Mouse (Mus musculus): ENCODE results near the gene Trim15. TPM values are rescaled to one million over a fixed set of nuclear protein-coding genes. Genes with fewer than 3 reads are reported as not detected.
"Not testable (repeated sequence)": the region's sequence is repeated elsewhere in the genome, so short reads cannot be mapped to it uniquely, and the experiment has no call there.

Gene Trim15
- polyA plus RNA-seq, 1 experiment: not detected

DNA sequence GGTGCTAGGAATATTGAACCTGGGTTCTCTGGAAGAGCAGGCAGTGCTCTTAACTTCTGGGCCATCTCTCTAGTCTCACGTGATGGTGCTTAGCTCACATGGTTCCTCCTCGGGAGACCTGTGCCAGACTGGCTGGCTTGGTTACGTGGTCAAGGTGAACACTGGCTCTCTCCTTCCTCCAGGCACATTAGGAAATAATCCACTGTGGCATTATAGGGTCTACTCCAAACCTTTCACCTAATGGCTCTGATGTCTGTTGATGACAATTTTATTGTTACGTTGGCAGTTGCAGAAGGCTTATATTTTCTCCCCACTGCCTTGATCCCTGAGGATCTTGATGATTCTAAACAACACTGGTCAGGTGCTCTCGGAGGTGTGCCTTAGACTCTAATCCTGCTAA is 18.1 kb downstream of the Trim15 start:
- H3K4me1 ChIP-seq (ENCODE audit: control insufficient read depth, insufficient read depth, insufficient read length, low read length): peaks cover 10% of the 10 kb centered on the region; the same call in 1 of the 2 replicates
- no peak overlapping the region for H3K27ac ChIP-seq (replicated peaks; ENCODE audit: low read depth, low read length)
- no peak overlapping the region for H3K4me3 ChIP-seq (ENCODE audit: insufficient read depth, low read depth, low read length)

DNA sequence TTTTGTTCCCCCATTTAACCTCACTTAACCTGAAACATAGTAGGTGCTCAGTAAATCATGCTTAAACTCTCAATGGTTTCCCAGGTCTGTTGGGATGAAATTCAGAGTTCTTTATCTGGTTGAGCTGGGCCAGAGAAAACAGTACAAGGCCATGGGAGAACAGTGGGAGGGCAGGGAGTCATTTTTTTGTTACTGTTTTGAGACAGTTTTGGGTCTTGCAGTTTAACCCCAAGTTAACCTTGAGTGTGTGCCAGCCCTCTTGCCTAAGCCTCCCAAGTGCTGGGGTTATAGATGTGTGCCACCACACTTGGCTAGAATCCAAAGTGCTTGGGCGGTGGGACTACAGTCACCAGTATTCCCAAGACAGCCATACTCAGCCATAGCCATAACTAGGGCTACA is 22.3 kb downstream of the Trim15 start:
- no peak overlapping the region for H3K27ac ChIP-seq (replicated peaks; ENCODE audit: low read depth, low read length)
- H3K4me1 ChIP-seq (ENCODE audit: control insufficient read depth, insufficient read depth, insufficient read length, low read length): peaks cover 13% of the 10 kb centered on the region; the same call in 1 of the 2 replicates
- no peak overlapping the region for H3K4me3 ChIP-seq (ENCODE audit: insufficient read depth, low read depth, low read length)

DNA sequence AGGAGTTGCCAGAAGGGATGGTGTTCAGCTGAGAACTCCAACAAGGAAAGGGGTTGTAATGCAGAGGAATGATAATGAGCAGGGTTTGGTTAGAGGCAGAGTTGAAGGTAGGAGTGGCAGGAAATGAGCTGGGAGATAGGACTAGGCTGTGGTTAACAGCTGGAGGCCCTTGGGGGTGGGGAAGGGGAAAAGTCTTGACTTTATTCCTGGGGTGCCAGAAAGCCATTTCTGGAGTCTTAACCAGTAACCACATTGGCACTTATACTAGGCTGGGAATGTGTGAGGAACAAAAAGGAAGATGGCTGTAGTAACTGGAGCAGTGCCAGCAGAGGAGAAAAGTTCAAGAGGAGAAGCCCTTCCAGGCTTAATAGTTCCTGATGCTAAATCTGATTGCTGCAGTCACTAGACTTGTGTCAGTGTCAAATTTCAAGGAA is 22.7 kb downstream of the Trim15 start:
- Histone ChIP-seq H3K4me1 (ENCODE audit: control insufficient read depth, insufficient read depth, insufficient read length, low read length) (peaks cover 13% of the 10 kb centered on the region; the same call in 1 of the 2 replicates), H3K4me3 (ENCODE audit: insufficient read depth, low read depth, low read length) (no peak overlapping the region), H3K27ac (replicated peaks; ENCODE audit: low read depth, low read length) (peak overlapping the region; percentile 33; the same call in 1 of the 2 replicates)

- H3K4me1 ChIP-seq (ENCODE audit: control insufficient read depth, insufficient read depth, insufficient read length, low read length): peaks cover 11% of the 10 kb centered on the region; the same call in 1 of the 2 replicates
- no peak overlapping the region for H3K27ac ChIP-seq (replicated peaks; ENCODE audit: low read depth, low read length)
- no peak overlapping the region for H3K4me3 ChIP-seq (ENCODE audit: insufficient read depth, low read depth, low read length)
These were observed 23.3 kb downstream of the Trim15 start for GRCm38 (mm10) chr17:36843696-36844095.

DNA sequence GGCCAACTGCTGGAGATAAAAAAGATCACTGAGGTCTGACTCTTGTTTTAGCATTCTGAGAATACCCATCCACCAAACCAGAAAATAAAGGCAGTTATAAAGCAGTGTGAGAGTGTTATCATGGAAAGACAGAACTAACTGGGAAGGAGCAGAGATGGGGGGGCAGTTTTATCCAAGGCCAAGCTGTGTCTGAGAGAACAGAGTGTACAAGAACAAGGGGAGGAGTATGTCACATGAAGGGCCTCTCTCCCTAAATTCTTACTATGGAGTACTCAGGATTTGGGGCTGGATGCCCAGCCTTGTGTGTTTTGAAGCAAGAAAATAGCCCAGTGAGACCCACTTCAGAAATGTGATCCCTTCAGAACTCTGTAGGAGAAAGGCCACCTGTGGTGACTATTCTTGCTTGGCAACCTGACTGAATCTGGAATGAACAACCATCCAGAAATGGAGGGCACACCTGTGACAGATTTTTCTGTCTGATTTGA is 26.0 kb downstream of the Trim15 start:
- Histone ChIP-seq H3K4me3 (ENCODE audit: insufficient read depth, low read depth, low read length) (no peak overlapping the region), H3K4me1 (ENCODE audit: control insufficient read depth, insufficient read depth, insufficient read length, low read length) (peaks cover 13% of the 10 kb centered on the region; the same call in 1 of the 2 replicates), H3K27ac (replicated peaks; ENCODE audit: low read depth, low read length) (no peak overlapping the region)

- Histone ChIP-seq H3K4me1 (ENCODE audit: control insufficient read depth, insufficient read depth, insufficient read length, low read length) (peaks cover 12% of the 10 kb centered on the region; the same call in 1 of the 2 replicates), H3K27ac (replicated peaks; ENCODE audit: low read depth, low read length) (no peak overlapping the region), H3K4me3 (ENCODE audit: insufficient read depth, low read depth, low read length) (no peak overlapping the region)
These were observed 27.1 kb downstream of the Trim15 start for GRCm38 (mm10) chr17:36839931-36840330.

DNA sequence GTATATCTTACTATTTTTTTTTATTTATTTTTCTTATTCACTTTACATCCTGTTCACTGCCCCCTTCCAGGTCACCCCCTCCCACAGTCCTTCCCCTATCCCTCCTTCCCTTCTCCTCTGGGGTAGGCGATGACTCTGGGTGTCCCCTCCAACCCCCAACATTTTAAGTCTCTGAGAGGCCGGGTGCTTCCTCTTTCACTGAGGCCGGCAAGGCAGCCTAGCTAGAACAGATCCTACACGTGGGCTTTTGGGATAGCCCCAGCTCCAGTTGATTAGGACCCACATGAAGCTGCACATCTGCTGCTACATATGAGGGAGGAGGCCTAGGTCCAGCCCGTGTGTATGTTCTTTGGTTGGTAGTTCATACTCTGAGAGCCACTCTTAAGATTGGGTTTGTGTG is 28.0 kb downstream of the Trim15 start:
- Histone ChIP-seq H3K4me1 (ENCODE audit: control insufficient read depth, insufficient read depth, insufficient read length, low read length) (peaks cover 8% of the 10 kb centered on the region; the same call in 1 of the 2 replicates), H3K4me3 (ENCODE audit: insufficient read depth, low read depth, low read length) (no peak overlapping the region), H3K27ac (replicated peaks; ENCODE audit: low read depth, low read length) (no peak overlapping the region)

- Histone ChIP-seq H3K4me1 (ENCODE audit: control insufficient read depth, insufficient read depth, insufficient read length, low read length) (peaks cover 5% of the 10 kb centered on the region; the same call in 1 of the 2 replicates), H3K4me3 (ENCODE audit: insufficient read depth, low read depth, low read length) (peak within 1 kb of the TSS; percentile 78), H3K27ac (replicated peaks; ENCODE audit: low read depth, low read length) (peak within 1 kb of the TSS; percentile 89)
These were observed 29.9 kb downstream of the Trim15 start, which contains the start of gene Trim26 for GRCm38 (mm10) chr17:36836874-36837647. Gene Trim26 (plus strand): TSS chr17:36837134.

- H3K4me3 ChIP-seq (ENCODE audit: insufficient read depth, low read depth, low read length): peak overlapping the region; percentile 64
- H3K4me1 ChIP-seq (ENCODE audit: control insufficient read depth, insufficient read depth, insufficient read length, low read length): peaks cover 5% of the 10 kb centered on the region; the same call in 1 of the 2 replicates
- peak overlapping the region; percentile 89 for H3K27ac ChIP-seq (replicated peaks; ENCODE audit: low read depth, low read length)
These were observed 30.6 kb downstream of the Trim15 start for GRCm38 (mm10) chr17:36836427-36836812.

DNA sequence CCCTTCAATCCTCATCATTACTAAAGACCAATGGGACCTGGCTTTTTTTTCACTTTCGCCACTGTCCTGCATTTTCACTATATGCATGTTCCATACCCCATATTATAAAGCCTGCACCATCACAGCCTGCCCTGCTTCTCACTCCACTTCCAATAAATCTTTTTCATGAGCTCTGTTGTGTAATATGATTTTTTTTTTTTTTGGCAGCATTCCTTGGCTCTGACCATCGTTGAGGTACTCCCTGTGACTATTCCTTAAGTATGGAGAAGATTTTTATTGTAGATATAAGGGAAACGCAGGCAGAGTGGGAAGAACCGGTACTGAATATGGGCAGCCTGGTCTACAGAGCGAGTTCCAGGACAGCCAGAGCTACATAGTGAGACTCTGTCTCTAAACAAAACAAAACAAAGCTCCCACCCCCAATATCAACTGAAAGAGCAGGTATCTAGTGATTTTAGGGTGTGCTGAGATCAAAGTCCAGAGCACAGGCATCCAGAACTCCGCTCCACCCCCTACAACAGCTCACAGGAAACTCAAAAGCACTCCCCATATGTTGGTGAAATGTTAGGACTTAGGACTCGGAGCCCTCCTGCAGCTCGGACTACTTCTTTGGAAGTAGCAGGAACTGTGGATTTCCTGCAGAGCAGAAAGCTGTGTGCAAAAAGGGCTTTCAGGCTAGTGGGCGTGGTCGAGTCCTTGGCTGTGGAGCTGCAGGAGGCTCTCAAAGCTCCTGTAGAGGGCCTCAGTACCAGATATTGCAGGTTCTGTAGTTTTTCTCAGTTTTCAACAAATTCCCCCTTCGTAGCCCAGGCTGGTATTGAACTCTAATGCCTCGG is 31.2 kb downstream of the Trim15 start:
- Histone ChIP-seq H3K4me1 (ENCODE audit: control insufficient read depth, insufficient read depth, insufficient read length, low read length) (peaks cover 5% of the 10 kb centered on the region; the same call in 1 of the 2 replicates), H3K27ac (replicated peaks; ENCODE audit: low read depth, low read length) (peak overlapping the region; percentile 89), H3K4me3 (ENCODE audit: insufficient read depth, low read depth, low read length) (peak overlapping the region; percentile 64)

- H3K4me3 ChIP-seq (ENCODE audit: insufficient read depth, low read depth, low read length): no peak overlapping the region
- H3K27ac ChIP-seq (replicated peaks; ENCODE audit: low read depth, low read length): no peak overlapping the region
- peaks cover 5% of the 10 kb centered on the region; the same call in 1 of the 2 replicates for H3K4me1 ChIP-seq (ENCODE audit: control insufficient read depth, insufficient read depth, insufficient read length, low read length)
These were observed 34.3 kb downstream of the Trim15 start for GRCm38 (mm10) chr17:36832694-36833093.

GRCm38 (mm10) chr17:36830470-36830869 is 36.5 kb downstream of the Trim15 start:
- Histone ChIP-seq H3K4me1 (ENCODE audit: control insufficient read depth, insufficient read depth, insufficient read length, low read length) (no peaks in the 10 kb centered on the region), H3K4me3 (ENCODE audit: insufficient read depth, low read depth, low read length) (no peak overlapping the region), H3K27ac (replicated peaks; ENCODE audit: low read depth, low read length) (no peak overlapping the region)

- Histone ChIP-seq H3K4me3 (ENCODE audit: insufficient read depth, low read depth, low read length) (no peak overlapping the region), H3K4me1 (ENCODE audit: control insufficient read depth, insufficient read depth, insufficient read length, low read length) (no peaks in the 10 kb centered on the region), H3K27ac (replicated peaks; ENCODE audit: low read depth, low read length) (no peak overlapping the region)
These were observed 38.5 kb downstream of the Trim15 start for GRCm38 (mm10) chr17:36828488-36828887.

- H3K4me3 ChIP-seq (ENCODE audit: insufficient read depth, low read depth, low read length); H3K27ac ChIP-seq (replicated peaks; ENCODE audit: low read depth, low read length); H3K4me1 ChIP-seq (ENCODE audit: control insufficient read depth, insufficient read depth, insufficient read length, low read length): not testable (repeated sequence)
These were observed 41.0 kb downstream of the Trim15 start for GRCm38 (mm10) chr17:36826002-36826401.

DNA sequence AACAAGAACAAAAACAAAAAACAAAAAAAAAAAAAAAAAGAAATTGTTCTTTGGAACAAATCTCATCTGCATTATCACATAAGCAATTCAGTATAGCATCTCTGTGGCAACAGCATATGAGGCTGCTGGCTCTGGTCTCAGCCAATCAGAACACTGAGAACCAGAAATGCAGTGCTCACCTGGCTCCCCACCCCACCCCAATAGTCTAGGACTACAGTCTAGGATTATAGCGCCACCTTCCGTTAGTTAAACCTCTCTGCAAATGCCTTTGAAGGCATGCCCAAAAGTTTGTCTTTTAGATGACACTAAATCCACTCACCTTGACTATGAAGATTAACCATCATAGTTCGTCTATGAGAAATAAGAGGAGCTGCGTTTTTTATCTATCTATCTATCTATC is 41.5 kb downstream of the Trim15 start:
- Histone ChIP-seq H3K4me3 (ENCODE audit: insufficient read depth, low read depth, low read length) (no peak overlapping the region), H3K27ac (replicated peaks; ENCODE audit: low read depth, low read length) (no peak overlapping the region), H3K4me1 (ENCODE audit: control insufficient read depth, insufficient read depth, insufficient read length, low read length) (no peaks in the 10 kb centered on the region)
